Mouse (Mus musculus) midbrain, postnatal 0 days (tissue): Measurements from ENCODE around the gene Cyth1. TPM values are rescaled to one million over a fixed set of nuclear protein-coding genes. Genes with fewer than 3 reads are reported as not detected.

Experiments
- ATAC-seq: fragments of 200-750 bp; cut with Nextera tagmentation; 2 replicates; pipeline ENCODE4 v1.8.0; 2017; ENCODE audit warnings: moderate number of reproducible peaks, mild to moderate bottlenecking, moderate TSS enrichment, moderate library complexity; ENCODE audit not compliant: low FRiP score
- DNase-seq: peaks from one replicate; pipeline ENCODE4 v3.0.0-alpha.2; 2015; ENCODE audit warnings: low spot score
- H3K27ac ChIP-seq: fragments of 300-500 bp; sonication (generic); 2 replicates; pipeline ENCODE4 v1.5.1; 2014; ENCODE audit warnings: low read depth, mild to moderate bottlenecking, low read length, mixed read lengths
- H3K27me3 ChIP-seq: fragments of 300-500 bp; sonication (generic); 2 replicates; pipeline ENCODE4 v1.6.1; 2014; ENCODE audit warnings: low read length, control low read depth, mixed read lengths; ENCODE audit not compliant: insufficient read depth
- H3K36me3 ChIP-seq: fragments of 300-500 bp; sonication (generic); 2 replicates; pipeline ENCODE4 v1.6.1; 2014; ENCODE audit warnings: low read length, control low read depth, mixed read lengths; ENCODE audit not compliant: insufficient read depth
- H3K4me1 ChIP-seq: fragments of 300-500 bp; sonication (generic); 2 replicates; pipeline ENCODE4 v1.6.1; 2014; ENCODE audit warnings: mild to moderate bottlenecking, control low read depth, antibody characterized with exemption, low read length, mixed read lengths; ENCODE audit not compliant: insufficient read depth
- H3K4me2 ChIP-seq: fragments of 300-500 bp; sonication (generic); 2 replicates; pipeline ENCODE4 v1.6.1; 2014; ENCODE audit warnings: low read depth, mild to moderate bottlenecking, low read length, mixed read lengths; ENCODE audit not compliant: poor library complexity, severe bottlenecking
- H3K4me3 ChIP-seq: fragments of 300-500 bp; sonication (generic); 2 replicates; pipeline ENCODE4 v1.5.1; 2014; ENCODE audit warnings: low read depth, mild to moderate bottlenecking, low read length, moderate library complexity
- H3K9ac ChIP-seq: fragments of 300-500 bp; sonication (generic); replicated peaks from 2 replicates; pipeline ENCODE4 v1.6.1; 2014; ENCODE audit warnings: mild to moderate bottlenecking, low read length, moderate library complexity, mixed read lengths; ENCODE audit not compliant: poor library complexity, severe bottlenecking
- H3K9me3 ChIP-seq: fragments of 300-500 bp; sonication (generic); 2 replicates; pipeline ENCODE4 v1.6.1; 2016; ENCODE audit warnings: low read length, control low read depth
- CTCF ChIP-seq: IDR thresholded peaks from 2 replicates; pipeline ENCODE4 v1.5.1; 2016; ENCODE audit warnings: antibody characterized with exemption, mild to moderate bottlenecking
- WGBS: fragments of 180-500 bp; shearing (Covaris S2); extraction: QIAGEN DNeasy Blood & Tissue Kit; methylation state at CpG from one replicate; pipeline ENCODE4 v1.1.7; 2014; 5-methylcytosine and 5-hydroxymethylcytosine counted together
- polyA plus RNA-seq: library from polyadenylated mRNA; unstranded; fragments of >200 nt; fragmentation: Nextera tagmentation; extraction: Ambion mirVana; gene quantifications from 2 replicates; pipeline ENCODE4 v1.2.1, GENCODE M21; 2015
- total RNA-seq: library from RNA; depleted of rRNA; stranded (reverse); fragments of >200 nt; gene quantifications from 2 replicates; pipeline ENCODE4 v1.2.3, GENCODE M21; 2014

Gene Cyth1
- total and polyA plus RNA-seq, 2 experiments from 2014 or later, result 20.0 to 40.2 TPM

DNA sequence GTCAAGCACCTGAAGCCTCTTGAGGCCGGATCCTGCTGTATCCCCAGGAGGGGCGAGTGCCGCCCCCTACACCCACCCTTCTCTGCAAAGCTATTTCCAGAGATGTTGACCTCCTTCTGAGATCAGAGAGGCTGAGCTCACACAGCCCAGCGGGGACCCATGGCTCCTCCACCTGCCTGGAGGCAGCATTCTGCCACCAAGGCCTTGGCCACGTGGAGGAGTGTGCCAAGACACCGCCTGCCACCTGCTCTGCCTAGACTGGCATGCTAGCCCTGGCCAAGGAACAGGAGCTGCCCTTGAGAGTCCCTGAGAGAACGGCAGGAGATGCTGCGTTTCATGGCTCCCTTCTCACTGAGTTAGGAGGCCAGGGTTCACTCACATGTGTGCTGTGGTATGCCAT lies 83.8 kb downstream of the Cyth1 start:
- Histone ChIP-seq H3K9me3 (no peaks in the 10 kb centered on the region), H3K36me3 (peaks cover 43% of the 10 kb centered on the region), H3K27ac (no peak overlapping the region), H3K4me1 (no peaks in the 10 kb centered on the region), H3K27me3 (no peaks in the 10 kb centered on the region), H3K9ac (no peak overlapping the region), H3K4me3 (no peak overlapping the region), H3K4me2 (no peak overlapping the region)
- 81% methylated on average over 8 of the region's 8 CpGs for WGBS
- no peak for DNase-seq
- ATAC-seq, result no peak
- no peak for TF ChIP-seq CTCF

- 31% methylated on average over 10 of the region's 10 CpGs for whole genome bisulfite sequencing
- Histone ChIP-seq H3K9me3 (no peaks in the 10 kb centered on the region), H3K4me3 (no peak overlapping the region), H3K9ac (no peak overlapping the region), H3K4me1 (no peaks in the 10 kb centered on the region), H3K4me2 (no peak overlapping the region), H3K27ac (peak overlapping the region; percentile 48), H3K36me3 (peaks cover 25% of the 10 kb centered on the region), H3K27me3 (no peaks in the 10 kb centered on the region)
- DNase-seq, result peak; percentile 59
- no peak for TF ChIP-seq CTCF
- peak; percentile 61 for ATAC-seq
These were observed 86.1 kb downstream of the Cyth1 start for GRCm38 (mm10) chr11:118162245-118162644.

DNA sequence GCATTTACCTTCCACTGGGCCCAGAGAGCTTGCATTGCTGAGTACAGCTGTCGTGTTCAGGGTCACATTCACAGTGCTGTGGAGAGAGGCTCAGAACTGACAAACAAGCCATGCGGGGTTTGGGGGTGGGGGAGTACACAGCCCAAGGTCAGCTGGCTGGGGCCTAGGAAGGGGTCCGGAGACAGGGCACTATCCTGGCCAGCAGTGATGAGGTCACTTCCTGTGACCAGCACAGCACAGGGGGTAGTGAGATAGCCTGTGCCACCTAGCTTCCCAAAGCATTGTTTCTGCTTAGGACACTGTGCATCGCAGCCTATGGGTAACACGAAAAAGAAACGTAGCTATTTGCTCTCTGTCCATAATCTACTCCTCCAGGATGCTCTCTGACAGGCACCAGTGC lies 87.2 kb downstream of the Cyth1 start:
- H3K4me2 ChIP-seq, result no peak overlapping the region
- no peak overlapping the region for H3K9ac ChIP-seq
- H3K9me3 ChIP-seq, result no peaks in the 10 kb centered on the region
- TF ChIP-seq CTCF, result no peak
- DNase-seq (no peak), ATAC-seq (no peak)
- H3K4me3 ChIP-seq, result no peak overlapping the region
- 0 out of 2 replicates have a peak overlapping the region, but pooled peaks have one; percentile 48 for H3K27ac ChIP-seq
- H3K36me3 ChIP-seq, result peaks cover 16% of the 10 kb centered on the region
- no peaks in the 10 kb centered on the region for H3K4me1 ChIP-seq
- WGBS, result 86% methylated on average over 6 of the region's 6 CpGs
- H3K27me3 ChIP-seq, result no peaks in the 10 kb centered on the region

- Histone ChIP-seq H3K4me2 (no peak overlapping the region), H3K36me3 (peaks cover 11% of the 10 kb centered on the region), H3K9ac (no peak overlapping the region), H3K27me3 (no peaks in the 10 kb centered on the region), H3K4me1 (no peaks in the 10 kb centered on the region), H3K4me3 (no peak overlapping the region), H3K9me3 (no peaks in the 10 kb centered on the region; the same call in 1 of the 2 replicates), H3K27ac (no peak overlapping the region)
- no peak for TF ChIP-seq CTCF
- DNase-seq (no peak), ATAC-seq (no peak)
- WGBS, result 85% methylated on average over 2 of the region's 2 CpGs
These were observed 87.6 kb downstream of the Cyth1 start for GRCm38 (mm10) chr11:118160763-118161162.

DNA sequence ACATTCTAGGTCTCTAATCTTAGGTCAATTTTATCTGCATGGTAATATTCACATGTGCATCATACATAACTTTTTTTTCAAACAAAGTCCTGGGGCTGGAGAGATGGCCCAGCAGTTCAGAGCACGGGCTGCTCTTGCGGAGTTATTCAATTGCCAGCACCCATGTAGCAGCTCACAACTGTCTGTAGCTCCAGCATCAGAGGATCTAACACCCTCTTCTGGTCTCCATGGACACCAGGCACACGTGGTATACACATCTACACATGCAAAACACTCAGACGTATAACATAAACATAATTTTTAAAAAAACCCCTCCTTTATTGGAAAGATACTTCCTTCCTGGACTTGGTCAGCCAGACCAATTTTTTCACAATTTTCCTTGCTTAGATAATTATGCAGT lies 89.6 kb downstream of the Cyth1 start:
- H3K27ac ChIP-seq, result no peak overlapping the region
- no peak for ATAC-seq
- no peak overlapping the region for H3K4me3 ChIP-seq
- no peak overlapping the region for H3K9ac ChIP-seq
- no peaks in the 10 kb centered on the region for H3K27me3 ChIP-seq
- no peak for DNase-seq
- no peak for TF ChIP-seq CTCF
- H3K36me3 ChIP-seq, result no peaks in the 10 kb centered on the region
- no peak overlapping the region for H3K4me2 ChIP-seq
- H3K4me1 ChIP-seq, result no peaks in the 10 kb centered on the region
- no peaks in the 10 kb centered on the region; the same call in 1 of the 2 replicates for H3K9me3 ChIP-seq
- 67% methylated on average over 4 of the region's 4 CpGs for WGBS

DNA sequence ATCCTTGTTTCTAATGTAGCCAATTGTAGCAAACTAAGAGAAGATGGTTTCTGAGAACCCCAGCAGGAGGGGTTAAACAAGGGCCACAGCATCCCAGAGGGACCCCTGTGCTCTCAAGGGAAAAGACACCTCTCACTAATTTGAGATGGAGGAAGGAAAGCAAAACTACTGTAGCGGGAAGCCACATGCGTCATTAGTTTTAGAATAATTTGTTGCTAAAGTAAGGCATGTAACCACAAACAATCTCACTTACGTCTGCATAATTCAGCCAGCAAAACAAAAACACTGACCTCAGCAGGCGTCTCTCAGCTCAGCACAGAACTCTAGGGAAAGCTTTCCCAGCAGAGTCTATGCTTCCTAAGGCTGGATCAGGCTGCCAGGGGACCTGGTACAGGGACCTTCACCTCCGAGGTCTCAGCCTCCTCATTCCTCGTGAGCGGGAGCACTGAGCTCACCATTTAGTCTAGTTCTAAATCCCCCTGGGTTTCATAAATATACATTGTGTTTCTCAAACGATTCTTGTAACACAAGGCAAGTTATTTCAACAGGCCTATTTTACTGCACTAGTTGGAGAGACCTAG lies 91.8 kb downstream of the Cyth1 start:
- ATAC-seq (no peak), DNase-seq (no peak)
- no peak overlapping the region for H3K4me3 ChIP-seq
- H3K27ac ChIP-seq, result no peak overlapping the region
- no peak overlapping the region for H3K4me2 ChIP-seq
- no peak for TF ChIP-seq CTCF
- no peaks in the 10 kb centered on the region for H3K4me1 ChIP-seq
- WGBS, result 68% methylated on average over 8 of the region's 8 CpGs
- H3K9me3 ChIP-seq, result no peaks in the 10 kb centered on the region; the same call in 1 of the 2 replicates
- H3K9ac ChIP-seq, result no peak overlapping the region
- no peaks in the 10 kb centered on the region for H3K36me3 ChIP-seq
- no peaks in the 10 kb centered on the region for H3K27me3 ChIP-seq
